Mouse (Mus musculus): ENCODE measurements around the gene Creb3l2.

GRCm38 (mm10) chr6:37419445-37419941 is 22.5 kb downstream of the Creb3l2 start:
- TF ChIP-seq POLR2A (IDR thresholded peaks at IDR 0.05; ENCODE audit: borderline replicate concordance, extremely low read depth, low read depth, low read length): no peak
- no peak for TF ChIP-seq CTCF (IDR thresholded peaks at IDR 0.05; ENCODE audit: insufficient read depth, low read length)
